Mouse (Mus musculus) embryonic facial prominence, embryonic 14.5 days (tissue): ENCODE data around the gene 4931428F04Rik. TPM values are rescaled to one million over a fixed set of nuclear protein-coding genes. Genes with fewer than 3 reads are reported as not detected.
A peak's percentile ranks its signal among the peaks of the same experiment; 100 is the strongest.

Source experiments
- ATAC-seq: fragments of 200-750 bp; cut with Nextera tagmentation; 2 replicates; pipeline ENCODE4 v1.8.0; 2017; ENCODE audit warnings: low read depth, moderate number of reproducible peaks, moderate TSS enrichment
- DNase-seq: peaks from one replicate; pipeline ENCODE4 v3.0.0-alpha.2; 2015; ENCODE audit warnings: low spot score
- H3K27ac ChIP-seq: fragments of 300-500 bp; sonication (generic); replicated peaks from 2 replicates; pipeline ENCODE4 v1.5.1; 2014; ENCODE audit warnings: low read depth, mild to moderate bottlenecking, low read length, moderate library complexity
- H3K27me3 ChIP-seq: fragments of 300-500 bp; sonication (generic); replicated peaks from 2 replicates; pipeline ENCODE4 v1.6.1; 2014; ENCODE audit warnings: low read length; ENCODE audit not compliant: control insufficient read depth, insufficient read depth
- H3K36me3 ChIP-seq: fragments of 300-500 bp; sonication (generic); 2 replicates; pipeline ENCODE4 v1.6.1; 2014; ENCODE audit warnings: low read length, mixed read lengths; ENCODE audit not compliant: control insufficient read depth, insufficient read depth
- H3K4me1 ChIP-seq: fragments of 300-500 bp; sonication (generic); 2 replicates; pipeline ENCODE4 v1.6.1; 2014; ENCODE audit warnings: antibody characterized with exemption, low read length; ENCODE audit not compliant: control insufficient read depth, insufficient read depth
- H3K4me2 ChIP-seq: fragments of 300-500 bp; sonication (generic); 2 replicates; pipeline ENCODE4 v1.6.1; 2014; ENCODE audit warnings: low read depth, mild to moderate bottlenecking, low read length, moderate library complexity, mixed read lengths
- H3K4me3 ChIP-seq: fragments of 300-500 bp; sonication (generic); 2 replicates; pipeline ENCODE4 v1.5.1; 2014; ENCODE audit warnings: low read depth, mild to moderate bottlenecking, low read length
- H3K9ac ChIP-seq: fragments of 300-500 bp; sonication (generic); 2 replicates; pipeline ENCODE4 v1.6.1; 2014; ENCODE audit warnings: low read depth, mild to moderate bottlenecking, low read length, moderate library complexity, mixed read lengths
- H3K9me3 ChIP-seq: fragments of 300-500 bp; sonication (generic); 2 replicates; pipeline ENCODE4 v1.6.1; 2016; ENCODE audit warnings: low read length; ENCODE audit not compliant: control insufficient read depth
- WGBS: fragments of 180-500 bp; shearing (Covaris S2); extraction: QIAGEN DNeasy Blood & Tissue Kit; methylation state at CpG from one replicate; pipeline ENCODE4 v1.1.7; 2014; 5-methylcytosine and 5-hydroxymethylcytosine counted together
- polyA plus RNA-seq: library from polyadenylated mRNA; unstranded; fragments of >200 nt; fragmentation: Nextera tagmentation; extraction: Ambion mirVana; gene quantifications from 2 replicates; pipeline ENCODE4 v1.2.1, GENCODE M21; 2014

Gene 4931428F04Rik
- polyA plus RNA-seq, 1 experiment from 2014 or later = 8.1 TPM

- Histone ChIP-seq H3K9me3 (no peaks in the 10 kb centered on the region), H3K4me3 (no peak overlapping the region), H3K27ac (no peak overlapping the region), H3K4me1 (peaks cover 6% of the 10 kb centered on the region; the same call in 1 of the 2 replicates), H3K4me2 (no peak overlapping the region), H3K36me3 (peaks cover 13% of the 10 kb centered on the region; the same call in 1 of the 2 replicates), H3K27me3 (peaks cover 8% of the 10 kb centered on the region), H3K9ac (no peak overlapping the region)
- no peak for DNase-seq
- 52% methylated on average over 12 of the region's 12 CpGs for WGBS
- ATAC-seq = no peak
Measured at GRCm38 (mm10) chr8:105285514-105285913, 4.2 kb downstream of the 4931428F04Rik start.

DNA sequence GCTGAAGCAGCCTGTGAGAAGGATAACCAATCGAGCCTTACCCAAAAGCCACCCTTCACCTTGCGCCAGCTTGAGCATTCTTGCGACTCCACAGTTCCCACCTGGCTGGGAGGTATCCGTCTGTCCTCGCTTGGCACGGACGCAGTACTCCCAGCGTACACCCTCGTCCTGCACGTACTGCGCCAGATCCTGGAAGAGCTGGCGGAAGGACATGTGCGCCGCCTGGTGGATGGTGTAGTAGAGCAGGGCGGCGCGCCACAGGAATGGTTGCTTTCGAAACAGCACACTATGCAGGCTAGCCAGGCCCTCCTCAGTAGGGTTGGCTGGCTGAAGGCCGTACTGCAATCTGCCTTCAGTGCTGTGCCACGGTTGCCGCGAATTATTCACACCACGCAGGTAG is 6.6 kb downstream of the 4931428F04Rik start:
- no peak overlapping the region for H3K4me2 ChIP-seq
- H3K27me3 ChIP-seq = peaks cover 21% of the 10 kb centered on the region
- ATAC-seq (peak; percentile 58), DNase-seq (peak; percentile 37)
- peaks cover 13% of the 10 kb centered on the region; the same call in 1 of the 2 replicates for H3K36me3 ChIP-seq
- no peak overlapping the region for H3K4me3 ChIP-seq
- H3K27ac ChIP-seq = no peak overlapping the region
- H3K9ac ChIP-seq = 0 out of 2 replicates have a peak overlapping the region, but pooled peaks have one; percentile 4
- H3K4me1 ChIP-seq = peaks cover 8% of the 10 kb centered on the region
- 29% methylated on average over 23 of the region's 23 CpGs for WGBS
- H3K9me3 ChIP-seq = no peaks in the 10 kb centered on the region

DNA sequence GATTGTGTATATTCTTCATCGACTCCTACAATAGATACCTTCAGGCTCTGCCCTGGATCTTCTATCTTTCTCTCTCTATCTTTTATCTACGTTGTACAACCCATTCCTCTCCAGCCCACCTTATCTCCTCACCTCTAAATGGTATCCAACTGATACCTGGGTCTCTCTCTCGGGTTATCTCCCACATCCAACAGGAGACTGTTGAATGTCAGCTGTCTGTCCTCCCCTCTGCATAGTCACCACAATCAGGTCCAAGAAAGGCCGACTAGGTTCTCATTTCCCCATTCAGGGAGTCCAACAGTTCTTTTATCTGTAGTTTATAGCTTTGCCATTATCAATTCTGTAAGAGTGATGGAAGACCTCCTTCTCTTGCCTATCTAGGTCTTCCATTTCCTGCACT is 7.4 kb downstream of the 4931428F04Rik start:
- Histone ChIP-seq H3K4me3 (no peak overlapping the region), H3K27ac (no peak overlapping the region), H3K4me2 (no peak overlapping the region), H3K4me1 (peaks cover 8% of the 10 kb centered on the region), H3K9me3 (no peaks in the 10 kb centered on the region), H3K27me3 (peaks cover 30% of the 10 kb centered on the region), H3K9ac (no peak overlapping the region), H3K36me3 (peaks cover 13% of the 10 kb centered on the region; the same call in 1 of the 2 replicates)
- 94% methylated on average over 4 of the region's 4 CpGs for WGBS
- DNase-seq (no peak), ATAC-seq (no peak)

GRCm38 (mm10) chr8:105281821-105282220 is 7.8 kb downstream of the 4931428F04Rik start:
- Histone ChIP-seq H3K4me2 (no peak overlapping the region), H3K9me3 (no peaks in the 10 kb centered on the region), H3K36me3 (peaks cover 13% of the 10 kb centered on the region; the same call in 1 of the 2 replicates), H3K4me1 (peaks cover 9% of the 10 kb centered on the region), H3K27me3 (peaks cover 34% of the 10 kb centered on the region), H3K9ac (no peak overlapping the region), H3K4me3 (no peak overlapping the region), H3K27ac (no peak overlapping the region)
- WGBS = 82% methylated on average over 12 of the region's 12 CpGs
- DNase-seq (no peak), ATAC-seq (no peak)

GRCm38 (mm10) chr8:105280567-105280966 is 9.1 kb downstream of the 4931428F04Rik start:
- DNase-seq (no peak), ATAC-seq (no peak)
- Histone ChIP-seq H3K4me3 (no peak overlapping the region), H3K36me3 (peaks cover 11% of the 10 kb centered on the region; the same call in 1 of the 2 replicates), H3K27me3 (peaks cover 43% of the 10 kb centered on the region), H3K4me2 (no peak overlapping the region), H3K4me1 (peaks cover 17% of the 10 kb centered on the region), H3K27ac (no peak overlapping the region), H3K9ac (no peak overlapping the region), H3K9me3 (no peaks in the 10 kb centered on the region)
- 56% methylated on average over 3 of the region's 3 CpGs for WGBS

GRCm38 (mm10) chr8:105278911-105279334 is 10.7 kb downstream of the 4931428F04Rik start:
- peaks cover 59% of the 10 kb centered on the region for H3K27me3 ChIP-seq
- no peaks in the 10 kb centered on the region for H3K9me3 ChIP-seq
- H3K4me2 ChIP-seq = peak overlapping the region; percentile 49
- 4% methylated on average over 27 of the region's 28 CpGs for WGBS
- ATAC-seq = peak; percentile 66
- no peak overlapping the region for H3K27ac ChIP-seq
- peak; percentile 82 for DNase-seq
- H3K4me3 ChIP-seq = peak overlapping the region; percentile 26
- peak overlapping the region; percentile 37; the same call in 1 of the 2 replicates for H3K9ac ChIP-seq
- H3K36me3 ChIP-seq = peaks cover 7% of the 10 kb centered on the region; the same call in 1 of the 2 replicates
- peaks cover 21% of the 10 kb centered on the region for H3K4me1 ChIP-seq

DNA sequence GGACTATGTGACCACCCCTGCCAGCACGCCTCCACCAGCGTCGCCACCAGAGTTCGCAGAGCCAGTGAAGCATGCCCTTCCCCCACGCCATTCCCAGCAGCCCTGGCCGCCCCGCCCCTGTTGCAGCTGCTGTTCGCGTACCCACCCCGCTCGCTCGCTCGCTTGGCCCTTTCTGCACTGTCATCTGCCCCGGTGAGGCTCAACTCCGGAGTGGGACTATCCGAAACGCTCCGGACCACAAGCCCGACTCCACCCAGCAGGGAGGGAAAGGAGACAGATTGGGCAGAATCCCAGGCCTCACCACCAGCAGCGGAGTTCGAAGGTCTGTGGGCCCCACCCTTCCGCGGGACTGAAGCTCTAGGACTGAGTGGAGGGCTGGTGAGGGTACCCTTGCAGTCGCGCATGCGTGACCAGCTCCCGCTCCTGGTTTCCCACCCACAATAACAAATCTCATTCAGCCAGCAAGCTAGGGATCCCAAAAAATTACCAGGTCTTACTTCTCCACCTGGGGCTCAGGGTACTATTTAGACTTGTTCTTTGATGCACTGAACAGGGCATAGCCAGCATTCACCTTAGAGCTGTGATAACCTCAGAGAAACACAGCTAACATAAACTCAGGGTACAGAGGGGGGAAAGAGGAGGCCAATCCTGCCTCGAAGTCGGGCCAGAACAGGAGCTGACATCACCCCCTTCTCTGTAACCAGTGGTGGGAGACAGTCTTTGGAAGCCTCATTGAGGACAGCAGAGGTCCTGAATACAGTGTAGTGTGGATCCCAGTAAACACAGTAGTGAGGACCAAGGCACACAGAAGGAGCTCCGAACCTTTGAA is 13.2 kb downstream of the 4931428F04Rik start:
- peak; percentile 78 for DNase-seq
- Histone ChIP-seq H3K4me1 (peaks cover 21% of the 10 kb centered on the region), H3K9me3 (no peaks in the 10 kb centered on the region), H3K4me3 (peak overlapping the region; percentile 41), H3K4me2 (peak overlapping the region; percentile 75), H3K36me3 (no peaks in the 10 kb centered on the region), H3K27me3 (peaks cover 82% of the 10 kb centered on the region), H3K27ac (no peak overlapping the region), H3K9ac (peak overlapping the region; percentile 61)
- WGBS = 2% methylated on average over 25 of the region's 30 CpGs
- ATAC-seq = peak; percentile 78

GRCm38 (mm10) chr8:105275840-105276239 is 13.8 kb downstream of the 4931428F04Rik start, which contains the start of gene Nol3:
Nol3 (plus strand) TSS chr8:105276140.
- 7% methylated on average over 10 of the region's 10 CpGs for WGBS
- Histone ChIP-seq H3K36me3 (no peaks in the 10 kb centered on the region), H3K27ac (no peak within 1 kb of the TSS), H3K9ac (peak within 1 kb of the TSS; percentile 61), H3K27me3 (peaks cover 89% of the 10 kb centered on the region), H3K9me3 (no peaks in the 10 kb centered on the region), H3K4me2 (peak within 1 kb of the TSS; percentile 75), H3K4me1 (peaks cover 21% of the 10 kb centered on the region), H3K4me3 (peak within 1 kb of the TSS; percentile 41)
- ATAC-seq = no peak
- no peak for DNase-seq
